Mouse (Mus musculus) thymus, postnatal 0 days (tissue): ENCODE results near the gene Hist2h4. TPM values are rescaled to one million over a fixed set of nuclear protein-coding genes. Genes with fewer than 3 reads are reported as not detected.
"Not testable (repeated sequence)": the region's sequence is repeated elsewhere in the genome, so short reads cannot be mapped to it uniquely, and the experiment has no call there.

Source experiments
- DNase-seq: peaks from one replicate; pipeline ENCODE4 v3.0.0-alpha.2; 2015; ENCODE audit warnings: low spot score
- polyA plus RNA-seq: library from polyadenylated mRNA; unstranded; fragments of >200 nt; fragmentation: Nextera tagmentation; extraction: Ambion mirVana; gene quantifications from 2 replicates; pipeline ENCODE4 v1.2.1, GENCODE M21; 2015

Gene Hist2h4
- polyA plus RNA-seq, 1 experiment from 2014 or later = 145 TPM

DNA sequence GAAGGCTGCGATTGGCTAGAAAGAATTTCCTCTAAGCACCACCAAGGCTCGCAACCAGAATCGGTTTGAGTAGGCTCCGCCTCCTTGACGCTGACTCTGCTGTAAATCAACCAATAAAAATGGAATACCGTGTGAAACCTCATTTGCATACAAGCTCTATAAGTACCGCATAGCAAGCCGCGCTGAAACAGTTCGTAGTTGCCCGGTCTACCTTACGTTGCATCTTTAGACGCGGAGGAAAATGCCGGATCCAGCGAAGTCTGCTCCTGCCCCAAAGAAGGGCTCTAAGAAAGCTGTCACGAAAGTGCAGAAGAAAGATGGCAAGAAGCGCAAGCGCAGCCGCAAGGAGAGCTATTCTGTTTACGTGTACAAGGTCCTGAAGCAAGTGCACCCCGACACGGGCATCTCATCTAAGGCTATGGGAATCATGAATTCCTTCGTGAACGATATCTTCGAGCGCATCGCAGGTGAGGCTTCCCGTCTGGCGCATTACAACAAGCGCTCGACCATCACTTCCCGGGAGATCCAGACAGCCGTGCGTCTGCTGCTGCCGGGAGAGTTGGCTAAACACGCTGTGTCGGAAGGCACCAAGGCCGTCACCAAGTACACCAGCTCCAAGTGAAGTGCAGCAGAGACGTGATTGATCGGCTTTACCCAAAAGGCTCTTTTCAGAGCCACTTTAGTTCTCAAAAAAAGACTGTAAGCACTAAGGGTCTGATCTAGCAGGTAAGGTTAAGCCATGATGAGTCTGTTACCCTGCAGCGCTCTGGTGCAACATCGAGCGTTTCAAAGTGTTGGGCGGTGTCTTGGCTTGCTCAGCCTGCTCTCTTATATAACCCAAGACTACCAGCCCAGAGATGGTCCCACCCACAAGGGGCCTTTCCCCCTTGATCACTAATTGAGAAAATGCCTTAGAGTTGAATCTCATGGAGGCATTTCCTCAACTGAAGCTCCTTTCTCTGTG is 6.7 kb upstream of the Hist2h4 start, which contains the start of gene Hist2h2bb:
Gene Hist2h2bb (plus strand): TSS at position 242 of the 964 bp plus-strand sequence.
- peak; percentile 98 for DNase-seq

DNA sequence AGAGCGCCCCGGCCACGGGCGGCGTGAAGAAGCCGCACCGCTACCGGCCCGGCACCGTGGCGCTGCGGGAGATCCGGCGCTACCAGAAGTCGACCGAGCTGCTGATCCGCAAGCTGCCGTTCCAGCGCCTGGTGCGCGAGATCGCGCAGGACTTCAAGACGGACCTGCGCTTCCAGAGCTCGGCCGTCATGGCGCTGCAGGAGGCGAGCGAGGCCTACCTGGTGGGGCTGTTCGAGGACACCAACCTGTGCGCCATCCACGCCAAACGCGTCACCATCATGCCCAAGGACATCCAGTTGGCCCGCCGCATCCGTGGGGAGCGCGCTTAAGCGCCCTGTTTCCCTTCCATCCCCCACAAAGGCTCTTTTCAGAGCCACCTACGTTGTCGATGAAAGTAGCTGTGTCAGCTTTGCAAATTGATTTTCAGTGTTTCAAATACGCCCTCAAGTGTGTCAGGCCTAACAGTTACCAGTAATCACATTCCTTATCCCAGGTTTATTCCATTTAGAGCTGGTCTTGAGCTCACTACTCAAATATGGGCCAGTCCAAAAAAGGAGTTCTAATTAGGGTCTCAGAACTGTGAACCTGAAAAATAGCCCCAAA is 5.8 kb upstream of the Hist2h4 start:
- not testable (repeated sequence) for DNase-seq

DNA sequence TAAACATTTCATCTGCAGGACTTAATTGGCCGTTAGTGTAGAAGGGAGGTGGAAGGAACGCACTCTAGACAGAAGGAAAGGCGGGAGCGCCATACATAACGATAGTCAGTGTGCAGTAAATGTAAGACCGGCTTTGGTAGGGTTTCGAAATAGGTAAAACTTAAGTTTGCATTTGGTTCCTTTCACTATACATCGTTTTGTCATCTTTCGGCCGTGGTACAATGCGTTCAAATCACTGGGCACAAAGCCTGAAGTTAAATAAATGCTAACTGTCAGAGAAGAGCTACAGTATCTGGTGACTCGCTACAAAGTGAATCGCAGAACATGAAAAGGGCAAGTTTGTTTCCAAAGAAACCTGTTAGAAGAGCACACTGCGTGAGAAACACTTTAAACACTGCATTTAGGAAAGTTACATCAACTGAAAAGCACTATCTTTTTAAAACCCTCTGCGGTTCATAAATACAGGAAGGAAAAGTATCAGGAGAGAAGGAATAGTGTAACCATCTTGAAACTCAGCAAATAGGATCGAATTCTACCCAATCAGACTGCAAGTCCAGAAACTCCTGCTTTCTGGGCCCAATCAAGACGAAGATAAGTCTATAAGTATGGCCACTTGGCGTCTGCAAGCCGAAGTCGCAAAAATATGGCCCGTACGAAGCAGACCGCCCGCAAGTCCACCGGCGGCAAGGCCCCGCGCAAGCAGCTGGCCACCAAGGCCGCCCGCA is 5.1 kb upstream of the Hist2h4 start, which contains the start of gene Hist2h3b:
Gene Hist2h3b (plus strand): TSS at position 604 of the 725 bp plus-strand sequence.
- DNase-seq = peak; percentile 87

DNA sequence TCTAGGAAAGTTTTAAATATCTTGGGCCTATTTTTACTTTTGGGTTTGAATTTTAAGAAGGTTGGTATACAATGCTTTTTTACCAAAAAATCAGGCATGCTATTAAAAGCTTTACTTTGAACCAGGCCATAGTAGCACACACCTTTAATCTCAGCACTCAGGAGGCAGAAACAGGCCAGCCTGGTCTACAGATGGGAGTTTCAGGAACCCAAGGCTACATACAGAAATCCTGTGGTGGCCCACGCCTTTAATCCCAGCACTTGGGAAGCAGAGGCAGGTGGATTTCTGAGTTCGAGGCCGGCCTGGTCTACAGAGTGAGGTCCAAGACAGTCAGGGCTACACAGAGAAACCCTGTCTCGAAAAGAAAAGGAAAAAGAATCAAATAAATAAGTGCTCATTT is 4.4 kb upstream of the Hist2h4 start:
- DNase-seq = no peak

DNA sequence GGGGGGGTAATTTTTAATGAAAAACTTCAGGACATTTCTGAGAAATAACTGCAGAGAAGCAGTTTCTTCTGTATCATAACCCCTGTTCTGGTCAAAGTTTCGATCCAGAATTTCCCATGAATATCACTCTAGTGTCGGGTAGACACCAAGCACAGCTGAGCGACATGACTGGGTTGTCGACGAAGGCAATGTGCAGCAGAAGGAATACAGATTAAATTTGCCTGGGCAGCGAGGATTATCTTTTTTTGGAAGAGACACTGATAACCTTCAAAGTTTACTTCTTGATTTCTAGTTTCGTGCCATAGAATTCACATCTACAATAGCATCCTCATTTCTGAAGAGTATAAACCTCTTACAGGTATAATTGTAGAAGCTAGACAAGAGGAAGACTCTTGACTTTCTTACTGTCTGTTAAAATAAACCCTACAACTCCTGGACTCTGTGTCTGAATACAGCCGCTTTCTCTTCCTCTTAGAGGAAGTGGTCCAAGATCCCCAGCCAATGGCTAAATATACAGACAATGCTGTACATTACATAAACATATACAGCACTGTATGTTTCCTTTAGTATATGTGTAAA is 3.1 kb upstream of the Hist2h4 start:
- no peak for DNase-seq

DNA sequence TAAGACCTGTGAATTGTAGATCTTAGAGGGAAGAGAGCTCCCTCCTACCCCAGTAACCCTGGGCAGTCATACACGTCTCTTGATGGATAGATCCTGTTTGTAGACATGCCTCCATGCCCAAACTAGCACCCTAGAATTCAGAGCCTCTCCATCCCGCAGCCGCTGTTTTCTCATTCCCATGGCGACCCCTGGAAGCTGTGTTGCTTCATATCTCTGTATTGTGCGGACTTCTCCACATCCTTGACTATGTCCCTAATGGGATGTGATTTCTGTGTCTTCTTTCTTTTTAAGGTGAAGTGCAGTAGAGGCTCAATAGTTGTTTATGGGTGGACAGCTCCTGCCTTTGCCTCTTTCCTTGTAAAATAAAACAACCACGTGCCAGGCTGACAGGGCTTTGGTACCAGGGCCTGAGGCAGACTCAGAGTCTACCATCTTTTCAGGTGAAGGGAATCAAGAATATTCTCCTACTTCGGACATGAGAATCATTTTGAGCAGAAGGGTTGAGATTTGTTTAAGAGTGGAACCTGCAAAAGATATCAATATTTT is 1.4 kb upstream of the Hist2h4 start:
- DNase-seq = no peak

DNA sequence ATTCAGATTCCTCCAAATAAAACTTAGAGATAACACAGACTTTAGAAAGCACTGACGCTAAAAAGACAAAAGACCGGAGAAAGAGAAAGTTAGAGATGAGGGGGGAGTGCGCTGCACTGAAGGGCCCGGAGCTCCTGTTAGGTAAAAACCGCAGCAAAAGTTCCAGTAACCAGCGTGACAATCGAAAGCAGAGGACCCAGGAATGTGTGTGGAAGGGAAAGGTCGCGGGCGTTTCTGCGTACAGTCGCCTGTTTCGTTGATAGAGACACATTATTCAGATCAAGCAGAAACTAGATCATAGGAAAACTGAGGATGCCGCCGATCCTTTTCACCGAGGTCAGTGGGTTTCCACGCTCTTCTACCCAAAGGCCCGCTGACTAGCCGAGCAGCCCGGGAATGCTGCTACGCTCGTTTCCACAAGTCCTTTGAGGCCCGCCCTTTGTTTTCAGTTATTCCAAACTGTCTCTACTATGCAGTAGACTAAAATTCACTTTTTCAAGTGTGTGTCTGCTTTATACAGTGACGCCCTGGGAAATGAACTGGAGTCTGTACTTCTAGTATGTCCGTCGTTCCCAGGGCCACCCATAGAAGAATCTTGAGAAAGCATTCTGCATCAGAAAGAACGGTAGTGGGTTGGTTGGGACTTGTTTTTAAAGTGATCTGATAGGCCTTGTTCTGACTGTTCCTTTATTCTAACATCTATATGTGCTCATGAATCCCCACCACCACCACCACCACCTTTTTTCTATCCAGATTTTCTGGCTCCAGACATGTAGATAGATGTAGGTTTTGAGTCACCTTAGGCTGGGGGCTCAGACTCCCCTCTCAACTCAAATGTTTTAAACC is 670 bp upstream of the Hist2h4 start:
- peak; percentile 50 for DNase-seq

DNA sequence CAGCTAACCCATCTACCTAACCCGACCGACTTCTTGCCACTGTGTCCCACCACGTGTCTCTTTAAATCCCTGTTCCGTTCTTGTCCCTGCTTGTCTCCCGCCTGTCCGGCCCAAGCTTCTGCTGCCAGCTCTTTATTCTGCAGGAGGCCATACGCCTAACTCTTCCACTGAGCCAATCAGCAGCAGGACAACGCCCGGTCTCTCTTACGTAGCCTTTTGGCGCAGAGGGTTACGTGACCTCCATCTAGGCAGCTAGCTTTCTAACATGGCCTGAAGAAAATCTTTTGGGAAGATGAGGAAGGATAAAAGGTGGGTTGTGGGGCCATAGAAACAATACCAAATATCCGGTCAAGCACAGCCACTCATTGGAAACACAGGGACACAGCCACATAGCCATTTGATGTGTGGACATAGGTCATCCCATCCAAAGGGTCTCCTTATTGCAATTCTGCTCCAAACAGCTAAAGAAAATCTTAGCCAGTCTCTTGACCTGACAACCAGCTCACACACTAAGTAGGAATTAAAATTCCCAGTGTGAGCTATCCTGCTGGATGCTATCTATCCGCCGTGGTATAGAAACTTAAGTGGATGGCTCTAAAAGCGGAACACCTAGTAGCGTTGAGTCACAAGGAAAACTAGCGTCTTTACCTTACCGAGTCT is 765 bp downstream of the Hist2h4 start:
- DNase-seq = peak; percentile 60

DNA sequence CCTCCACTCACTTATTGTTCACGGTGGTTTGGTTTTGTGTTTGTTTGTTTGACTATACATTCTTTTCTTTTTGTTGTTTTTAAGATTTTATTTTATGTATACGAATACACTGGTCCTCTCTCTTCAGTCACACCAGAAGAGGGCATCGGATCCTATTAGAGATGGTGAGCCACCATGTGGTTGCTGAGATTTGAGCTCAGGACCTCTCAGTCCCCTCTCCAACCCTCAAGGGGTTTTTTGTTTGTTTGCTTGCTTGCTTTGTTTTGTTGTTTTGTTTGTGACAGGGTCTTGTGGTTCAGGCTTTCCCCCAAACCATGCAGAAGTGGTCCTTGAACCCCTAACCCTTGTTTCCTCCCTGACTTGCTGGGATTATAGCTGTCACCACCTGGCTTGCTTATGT is 1.5 kb downstream of the Hist2h4 start:
- no peak for DNase-seq

DNA sequence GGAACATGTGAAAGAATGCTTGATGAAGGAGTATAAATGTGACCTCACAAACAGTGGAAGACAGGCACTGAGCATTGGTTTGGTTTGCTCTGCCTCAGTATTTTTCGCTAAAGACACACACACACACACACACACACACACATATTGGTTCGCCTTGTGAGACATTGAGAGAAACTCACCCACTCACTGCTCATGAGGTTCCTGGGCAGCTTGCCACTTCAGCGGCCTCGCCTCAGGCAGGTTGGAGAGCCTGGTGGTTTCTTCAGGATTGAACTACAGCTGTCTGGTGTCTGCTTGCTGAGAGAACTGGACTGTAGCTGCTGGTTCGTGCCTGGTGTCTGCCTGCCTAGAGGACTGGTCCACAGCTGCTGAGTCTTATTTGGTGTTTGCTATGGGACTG is 2.9 kb downstream of the Hist2h4 start:
- DNase-seq = no peak

DNA sequence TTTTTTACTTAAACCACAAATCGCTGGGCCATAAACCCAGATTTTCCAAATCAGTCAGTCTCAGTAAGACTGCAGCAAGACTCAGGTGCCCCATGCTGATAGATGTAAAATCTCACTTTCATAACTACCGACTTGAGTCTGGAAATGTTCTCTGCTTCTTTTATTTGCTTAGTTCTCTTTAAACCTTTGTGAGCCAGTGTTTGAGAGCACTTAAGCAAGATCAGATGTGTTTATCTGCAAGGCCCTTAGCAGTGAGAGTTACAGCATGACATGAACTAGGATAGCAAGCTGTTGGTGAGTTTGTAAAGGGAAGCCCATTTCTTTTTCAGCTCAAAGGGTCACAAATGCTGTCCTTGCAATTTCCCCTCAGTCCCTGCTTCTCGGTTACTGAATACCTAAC is 5.9 kb downstream of the Hist2h4 start:
- no peak for DNase-seq

DNA sequence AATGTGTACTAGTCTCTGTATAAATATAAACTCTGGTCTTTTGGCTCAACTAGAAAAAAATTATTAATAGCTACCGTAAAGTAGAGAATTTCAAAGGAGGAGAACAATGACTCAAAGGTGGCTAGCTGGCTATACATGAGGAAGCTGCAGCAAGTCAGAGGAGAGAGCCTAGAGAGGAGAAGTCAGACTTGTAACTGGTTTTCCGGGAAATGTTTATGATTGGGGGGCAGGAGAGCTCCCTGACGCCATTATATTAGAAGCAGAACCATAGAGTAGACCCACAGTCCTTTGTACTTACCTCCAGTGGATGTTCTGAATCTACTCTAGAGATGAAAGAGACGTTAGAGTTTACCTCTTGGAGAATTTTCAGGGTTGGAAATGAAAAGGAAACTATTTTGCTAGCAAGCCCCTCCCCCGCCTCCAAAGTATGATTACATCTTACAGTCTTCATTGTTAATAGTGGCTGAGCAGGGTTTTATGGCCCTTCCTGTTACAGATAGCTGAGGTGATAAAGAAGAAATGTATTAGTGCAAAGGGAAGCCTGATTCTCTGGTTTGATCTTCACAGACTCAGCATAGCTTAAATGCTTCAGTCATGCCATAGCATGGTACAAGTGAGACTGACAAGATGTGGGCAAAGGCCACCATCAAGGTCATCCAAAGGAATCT is 7.1 kb downstream of the Hist2h4 start:
- DNase-seq = no peak

DNA sequence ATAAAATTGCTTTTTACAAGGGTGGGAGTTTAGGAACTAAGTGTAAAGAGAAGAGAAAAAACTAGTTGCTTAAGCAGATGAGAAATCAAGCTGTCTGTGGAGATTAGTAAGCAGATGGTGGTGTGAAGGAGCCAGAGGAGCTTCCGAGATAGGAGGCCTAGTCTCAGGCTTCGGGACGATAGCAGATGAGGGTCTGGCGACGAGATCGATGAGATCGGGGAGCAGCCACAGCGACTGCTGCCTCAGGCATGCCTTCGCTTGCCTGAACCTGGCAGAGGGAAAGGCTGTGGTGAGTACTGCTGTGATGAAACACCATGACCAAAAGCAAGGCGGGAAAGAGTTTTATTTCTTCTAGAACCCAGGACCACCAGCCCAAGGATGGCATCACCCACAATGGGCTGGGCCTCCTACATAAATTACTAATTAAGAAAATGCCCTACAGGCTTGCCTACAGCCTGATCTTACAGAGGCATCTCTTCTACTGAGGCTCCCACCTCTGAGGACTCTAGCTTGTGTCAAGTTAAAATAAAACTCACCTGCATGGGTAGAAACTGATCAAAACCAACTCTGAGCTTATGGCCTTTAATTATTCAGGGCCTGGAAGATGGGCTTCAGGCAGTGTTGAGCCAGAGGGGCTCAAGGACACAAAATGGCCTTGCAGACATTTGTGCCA is 8.3 kb downstream of the Hist2h4 start:
- no peak for DNase-seq

DNA sequence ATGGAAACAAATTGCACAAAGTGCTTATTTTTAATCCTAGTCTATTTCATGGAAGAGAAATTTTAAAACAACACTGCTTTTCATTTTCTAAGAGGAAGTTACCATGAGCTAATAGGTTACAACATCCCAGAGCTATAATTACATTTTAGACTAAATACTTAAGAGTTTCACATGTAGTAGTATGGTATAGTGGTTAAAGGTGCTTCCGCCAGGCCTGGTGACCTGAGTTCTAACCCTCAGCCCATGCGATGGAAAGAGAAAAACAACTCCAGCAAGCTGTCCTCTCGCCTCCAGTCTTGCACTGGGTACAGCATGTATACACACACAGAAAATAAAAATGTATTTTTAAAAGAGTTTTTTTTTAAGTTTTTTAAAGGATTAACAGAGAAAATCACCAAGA is 11.3 kb downstream of the Hist2h4 start:
- DNase-seq = no peak

DNA sequence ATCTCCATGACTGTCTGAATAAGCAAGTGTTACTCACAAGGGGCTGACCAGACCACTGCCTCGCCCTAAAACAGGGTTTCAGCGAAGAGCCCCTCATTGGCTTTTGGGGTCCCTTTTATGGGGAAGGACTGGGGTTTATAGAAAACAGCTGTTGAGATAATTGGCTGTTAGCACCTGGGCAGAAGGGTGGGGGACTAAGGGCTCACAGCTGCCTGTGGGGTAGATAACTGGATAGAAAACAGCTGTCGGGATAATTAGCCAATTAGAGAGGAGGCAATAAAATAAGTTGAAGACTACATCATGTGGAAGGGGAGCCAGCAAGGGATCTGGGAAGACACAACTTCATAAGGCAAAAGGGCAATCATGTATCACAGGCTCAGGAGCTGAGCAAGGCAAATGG is 12.2 kb downstream of the Hist2h4 start:
- no peak for DNase-seq

DNA sequence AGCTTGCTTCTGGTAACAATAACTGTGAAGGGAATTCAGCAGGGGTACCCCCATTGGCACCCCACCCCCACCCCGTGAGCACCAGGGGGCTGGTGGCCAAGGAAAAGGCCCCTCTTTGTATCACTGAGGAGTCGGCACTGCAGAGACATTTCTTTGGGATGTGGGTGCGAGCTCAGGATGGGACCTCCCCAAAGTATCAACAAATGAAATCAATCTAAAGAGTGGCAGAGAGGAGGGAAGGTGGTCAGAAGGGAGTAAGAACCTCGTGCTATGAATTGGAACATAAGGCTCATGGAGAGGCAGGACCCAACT is 14.1 kb downstream of the Hist2h4 start:
- peak; percentile 40 for DNase-seq

DNA sequence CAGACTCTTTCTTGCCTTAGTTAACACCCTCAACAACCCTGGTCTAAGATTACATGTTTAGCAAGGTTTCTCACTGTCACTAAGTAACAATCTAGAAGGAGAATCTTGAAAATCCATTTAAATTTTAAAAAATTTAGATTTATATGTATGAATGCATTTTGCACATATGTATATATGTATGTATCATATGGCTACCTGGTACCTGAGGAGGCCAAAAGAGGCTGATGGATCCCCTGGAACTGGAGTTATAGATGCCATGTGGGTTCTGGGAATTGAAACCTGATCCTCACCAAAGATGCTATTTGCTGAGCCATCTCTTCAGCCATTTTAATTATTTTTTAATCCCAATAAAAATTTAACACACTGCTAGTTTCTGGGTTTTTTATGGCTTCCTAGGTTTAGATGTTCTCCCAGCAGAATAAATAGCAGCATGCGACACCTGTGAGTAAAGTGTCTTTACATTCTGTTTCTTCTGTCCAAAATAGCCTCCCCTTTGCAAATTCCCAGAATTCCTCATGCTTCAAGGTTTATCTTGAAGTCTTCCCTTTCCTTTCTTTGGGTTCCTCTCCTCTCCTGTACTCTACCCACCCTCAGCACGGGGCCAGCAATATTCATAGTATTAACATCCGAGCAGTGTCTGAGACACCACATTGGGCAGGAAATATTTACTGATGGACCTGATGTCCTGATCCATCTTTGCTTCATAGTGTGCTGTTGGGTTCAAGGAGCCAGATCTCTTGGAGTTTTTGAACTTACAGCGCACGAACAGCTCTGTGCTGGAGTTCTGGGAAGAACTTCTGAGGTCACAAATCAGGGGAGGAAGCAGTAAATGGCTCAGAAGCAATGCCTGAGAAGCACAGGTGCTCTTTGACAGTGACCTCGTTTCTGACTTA is 14.7 kb downstream of the Hist2h4 start:
- no peak for DNase-seq
